Mouse (Mus musculus): ENCODE results near the gene Tbl1x.

DNA sequence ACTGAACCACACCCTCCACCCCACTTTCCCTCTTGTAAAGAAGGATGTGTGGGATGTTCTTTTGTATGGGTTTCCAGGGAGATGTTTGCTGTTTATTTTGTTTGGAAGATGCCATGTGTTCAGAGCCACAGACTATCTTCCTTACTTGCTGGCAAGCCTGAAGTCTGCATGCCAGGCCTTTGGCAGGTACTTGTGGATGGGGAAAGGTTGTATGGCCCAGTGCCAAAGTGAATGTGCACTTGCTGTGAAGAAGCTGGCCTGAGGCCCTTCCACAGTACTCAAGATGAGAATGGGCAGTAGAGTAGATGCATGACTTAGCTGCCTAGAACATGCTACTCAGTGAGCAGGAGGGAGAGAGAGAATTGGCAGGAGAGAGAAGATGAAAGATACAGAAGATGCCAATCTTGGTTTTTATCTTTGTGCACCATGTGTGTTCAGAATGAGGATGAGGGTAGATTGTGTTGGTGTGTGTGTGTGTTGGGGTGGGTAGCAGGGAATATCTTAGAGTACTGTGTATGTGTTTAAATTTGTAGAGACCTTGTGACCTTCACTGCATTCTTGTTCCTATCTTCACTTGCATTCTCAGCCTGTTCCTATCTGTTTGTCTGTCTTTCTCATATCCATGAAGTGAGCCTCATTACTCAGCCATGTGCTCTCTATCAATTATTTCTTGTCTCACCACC is 48.5 kb downstream of the Tbl1x start:
- no peak for TF ChIP-seq POLR2A (IDR thresholded peaks at IDR 0.05; ENCODE audit: extremely low read depth, insufficient read depth, low read length)
- TF ChIP-seq CTCF (IDR thresholded peaks at IDR 0.05; ENCODE audit: extremely low read depth, insufficient read depth, low read length), result no peak
